Mouse (Mus musculus): ENCODE results near the gene Prr12. TPM values are rescaled to one million over a fixed set of nuclear protein-coding genes. Genes with fewer than 3 reads are reported as not detected.

Gene Prr12
- polyA plus RNA-seq, 1 experiment from 2014 or later = 8.7 TPM

- no peak overlapping the region for H3K4me3 ChIP-seq (replicated peaks; ENCODE audit: low read length)
- no peak overlapping the region; the same call in 1 of the 2 replicates for H3K9ac ChIP-seq (ENCODE audit: low read length)
- H3K9me3 ChIP-seq (replicated peaks; ENCODE audit: control insufficient read depth, low read length) = no peaks in the 10 kb centered on the region
- peaks cover 5% of the 10 kb centered on the region; the same call in 1 of the 2 replicates for H3K4me1 ChIP-seq (ENCODE audit: control insufficient read depth, insufficient read depth, low read length)
- H3K4me2 ChIP-seq (ENCODE audit: low read depth, low read length) = no peak overlapping the region
- no peak overlapping the region for H3K27ac ChIP-seq (ENCODE audit: low read length)
- ATAC-seq (ENCODE audit: insufficient read depth, low FRiP score) = no peak
- WGBS = 86% methylated on average over 6 of the region's 6 CpGs
- H3K27me3 ChIP-seq (ENCODE audit: control insufficient read depth, insufficient read depth, low read length) = no peaks in the 10 kb centered on the region
- H3K36me3 ChIP-seq (ENCODE audit: control insufficient read depth, insufficient read depth, low read length) = peaks cover 64% of the 10 kb centered on the region
These were observed 47.2 kb downstream of the Prr12 start for GRCm38 (mm10) chr7:45005321-45005992.

GRCm38 (mm10) chr7:45004546-45004945 is 48.1 kb downstream of the Prr12 start:
- peaks cover 62% of the 10 kb centered on the region for H3K36me3 ChIP-seq (ENCODE audit: control insufficient read depth, insufficient read depth, low read length)

GRCm38 (mm10) chr7:45002440-45002839 is 50.2 kb downstream of the Prr12 start:
- 72% methylated on average over 7 of the region's 7 CpGs for WGBS

More at GRCm38 (mm10) chr7:45004546-45004945, 48.1 kb downstream of the Prr12 start:
- no peak overlapping the region for H3K27ac ChIP-seq (ENCODE audit: low read length)
- WGBS = 60% methylated on average over 3 of the region's 3 CpGs
- H3K4me3 ChIP-seq (replicated peaks; ENCODE audit: low read length) = no peak overlapping the region
- H3K4me1 ChIP-seq (ENCODE audit: control insufficient read depth, insufficient read depth, low read length) = peaks cover 11% of the 10 kb centered on the region
- ATAC-seq (ENCODE audit: insufficient read depth, low FRiP score) = no peak
- no peak overlapping the region for H3K9ac ChIP-seq (ENCODE audit: low read length)
- no peaks in the 10 kb centered on the region for H3K9me3 ChIP-seq (replicated peaks; ENCODE audit: control insufficient read depth, low read length)
- H3K27me3 ChIP-seq (ENCODE audit: control insufficient read depth, insufficient read depth, low read length) = no peaks in the 10 kb centered on the region
- no peak overlapping the region for H3K4me2 ChIP-seq (ENCODE audit: low read depth, low read length)

DNA sequence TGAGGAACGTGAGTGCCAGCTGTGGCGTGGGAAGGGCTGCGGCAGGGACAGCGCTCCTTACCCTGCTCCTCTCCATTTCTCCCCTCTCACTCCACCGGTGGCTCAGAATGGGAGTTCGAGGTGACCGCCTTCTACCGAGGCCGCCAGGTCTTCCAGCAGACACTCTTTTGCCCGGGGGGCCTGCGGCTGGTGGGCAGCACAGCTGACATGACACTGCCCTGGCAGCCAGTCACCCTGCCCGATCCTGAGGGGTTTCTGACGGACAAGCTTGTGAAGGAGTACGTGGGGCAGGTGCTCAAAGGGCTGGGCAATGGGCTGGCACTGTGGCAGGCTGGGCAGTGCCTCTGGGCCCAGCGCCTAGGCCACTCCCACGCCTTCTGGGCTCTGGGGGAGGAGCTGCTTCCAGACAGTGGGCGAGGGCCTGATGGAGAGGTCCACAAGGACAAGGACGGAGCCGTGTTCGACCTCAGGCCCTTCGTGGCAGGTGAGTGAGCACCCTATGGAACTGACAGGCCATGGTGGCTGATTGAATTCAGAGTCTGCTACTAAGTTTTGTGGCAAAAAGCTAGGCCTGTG is 52.1 kb downstream of the Prr12 start:
- Histone ChIP-seq H3K9me3 (replicated peaks; ENCODE audit: control insufficient read depth, low read length) (no peaks in the 10 kb centered on the region), H3K4me1 (ENCODE audit: control insufficient read depth, insufficient read depth, low read length) (peaks cover 32% of the 10 kb centered on the region), H3K9ac (ENCODE audit: low read length) (no peak overlapping the region), H3K27ac (ENCODE audit: low read length) (no peak overlapping the region), H3K36me3 (ENCODE audit: control insufficient read depth, insufficient read depth, low read length) (peaks cover 44% of the 10 kb centered on the region), H3K4me2 (ENCODE audit: low read depth, low read length) (no peak overlapping the region), H3K27me3 (ENCODE audit: control insufficient read depth, insufficient read depth, low read length) (no peaks in the 10 kb centered on the region), H3K4me3 (replicated peaks; ENCODE audit: low read length) (no peak overlapping the region)
- whole genome bisulfite sequencing = 78% methylated on average over 21 of the region's 21 CpGs
- ATAC-seq (ENCODE audit: insufficient read depth, low FRiP score) = no peak

More at GRCm38 (mm10) chr7:45002440-45002839, 50.2 kb downstream of the Prr12 start:
- Histone ChIP-seq H3K36me3 (ENCODE audit: control insufficient read depth, insufficient read depth, low read length) (peaks cover 51% of the 10 kb centered on the region), H3K9ac (ENCODE audit: low read length) (no peak overlapping the region), H3K4me1 (ENCODE audit: control insufficient read depth, insufficient read depth, low read length) (peaks cover 22% of the 10 kb centered on the region), H3K4me2 (ENCODE audit: low read depth, low read length) (no peak overlapping the region), H3K27me3 (ENCODE audit: control insufficient read depth, insufficient read depth, low read length) (no peaks in the 10 kb centered on the region), H3K27ac (ENCODE audit: low read length) (no peak overlapping the region), H3K9me3 (replicated peaks; ENCODE audit: control insufficient read depth, low read length) (no peaks in the 10 kb centered on the region), H3K4me3 (replicated peaks; ENCODE audit: low read length) (no peak overlapping the region)
- ATAC-seq (ENCODE audit: insufficient read depth, low FRiP score) = no peak

GRCm38 (mm10) chr7:44999753-45000152 is 52.9 kb downstream of the Prr12 start:
- Histone ChIP-seq H3K9me3 (replicated peaks; ENCODE audit: control insufficient read depth, low read length) (no peaks in the 10 kb centered on the region), H3K4me2 (ENCODE audit: low read depth, low read length) (0 out of 2 replicates have a peak overlapping the region, but pooled peaks have one; percentile 94), H3K27ac (ENCODE audit: low read length) (no peak overlapping the region), H3K4me1 (ENCODE audit: control insufficient read depth, insufficient read depth, low read length) (peaks cover 32% of the 10 kb centered on the region), H3K9ac (ENCODE audit: low read length) (no peak overlapping the region), H3K36me3 (ENCODE audit: control insufficient read depth, insufficient read depth, low read length) (peaks cover 45% of the 10 kb centered on the region), H3K27me3 (ENCODE audit: control insufficient read depth, insufficient read depth, low read length) (no peaks in the 10 kb centered on the region), H3K4me3 (replicated peaks; ENCODE audit: low read length) (no peak overlapping the region)
- 72% methylated on average over 11 of the region's 11 CpGs for WGBS
- no peak for ATAC-seq (ENCODE audit: insufficient read depth, low FRiP score)

GRCm38 (mm10) chr7:44998501-44998955 is 54.2 kb downstream of the Prr12 start, which contains the start of gene Bcl2l12:
Bcl2l12 (minus strand) TSS chr7:44998712.
- Histone ChIP-seq H3K4me1 (ENCODE audit: control insufficient read depth, insufficient read depth, low read length) (peaks cover 32% of the 10 kb centered on the region), H3K27me3 (ENCODE audit: control insufficient read depth, insufficient read depth, low read length) (no peaks in the 10 kb centered on the region), H3K27ac (ENCODE audit: low read length) (peak within 1 kb of the TSS; percentile 92), H3K4me2 (ENCODE audit: low read depth, low read length) (peak within 1 kb of the TSS; percentile 94), H3K4me3 (replicated peaks; ENCODE audit: low read length) (peak within 1 kb of the TSS; percentile 82), H3K36me3 (ENCODE audit: control insufficient read depth, insufficient read depth, low read length) (peaks cover 43% of the 10 kb centered on the region), H3K9ac (ENCODE audit: low read length) (peak within 1 kb of the TSS; percentile 89), H3K9me3 (replicated peaks; ENCODE audit: control insufficient read depth, low read length) (no peaks in the 10 kb centered on the region)
- no peak for ATAC-seq (ENCODE audit: insufficient read depth, low FRiP score)
- under 1% methylated on average over 18 of the region's 18 CpGs for WGBS

DNA sequence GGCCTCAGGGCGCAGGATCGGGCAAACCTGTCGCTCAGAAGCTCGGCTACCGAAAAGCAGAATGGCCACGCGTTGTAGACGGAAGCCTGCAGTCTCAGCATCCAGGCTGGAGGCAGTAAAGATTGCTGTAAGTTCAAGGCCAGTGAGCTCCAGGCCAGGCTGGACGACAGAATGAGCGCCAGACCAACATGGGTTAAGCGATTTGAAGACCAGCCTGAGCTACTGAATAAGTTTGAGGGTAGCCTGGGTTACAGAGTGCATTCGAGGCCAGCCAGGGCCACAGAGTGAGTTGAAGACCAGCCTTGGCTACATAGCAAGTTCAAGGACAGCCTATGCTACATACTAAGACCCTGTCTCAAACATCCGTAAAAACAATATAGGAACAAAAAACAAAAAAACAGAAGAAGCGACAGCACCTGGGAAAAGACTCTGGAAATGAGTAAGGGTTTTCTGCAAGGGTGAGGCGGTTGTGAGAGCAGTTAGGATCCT is 54.7 kb downstream of the Prr12 start:
- Histone ChIP-seq H3K36me3 (ENCODE audit: control insufficient read depth, insufficient read depth, low read length) (peaks cover 38% of the 10 kb centered on the region), H3K4me3 (replicated peaks; ENCODE audit: low read length) (peak overlapping the region; percentile 82), H3K4me1 (ENCODE audit: control insufficient read depth, insufficient read depth, low read length) (peaks cover 32% of the 10 kb centered on the region)

DNA sequence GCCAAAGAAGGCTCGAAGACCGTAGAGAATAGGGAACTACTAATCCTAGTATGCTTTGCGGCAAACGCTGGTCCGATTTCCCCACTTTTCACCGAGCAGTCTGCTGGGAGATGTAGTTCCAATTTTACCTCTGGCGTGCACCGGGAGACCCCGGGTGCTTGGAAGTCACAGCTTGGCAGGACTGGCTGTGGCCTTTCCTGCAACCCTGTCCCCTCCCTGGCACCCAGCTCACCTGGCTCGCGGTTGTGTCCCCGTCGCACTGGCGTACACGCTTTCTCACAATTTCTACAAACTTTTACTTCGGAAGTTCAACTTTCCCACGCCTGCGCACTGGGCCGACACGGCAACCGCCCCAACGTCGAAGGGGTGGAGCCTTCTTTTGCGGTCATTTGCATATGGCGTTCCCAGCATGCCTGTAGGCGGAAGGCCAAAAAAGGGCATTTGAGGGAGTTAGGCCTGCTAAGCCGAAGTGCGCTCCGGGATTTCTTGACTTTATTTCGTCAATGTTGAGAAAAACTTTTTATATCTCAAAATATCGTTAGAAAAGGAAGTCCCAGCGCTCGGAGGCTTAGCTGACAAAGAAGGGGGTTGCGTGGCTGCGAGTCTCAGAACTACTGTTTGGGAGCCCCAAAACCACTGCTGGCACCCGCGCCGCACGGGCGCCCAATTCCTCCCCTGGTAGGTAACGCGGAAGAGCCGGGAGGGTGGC is 55.3 kb downstream of the Prr12 start, which contains the start of gene Irf3:
Gene Irf3 (plus strand): TSS at position 418 of the 709 bp plus-strand sequence.
- Histone ChIP-seq H3K9me3 (replicated peaks; ENCODE audit: control insufficient read depth, low read length) (no peaks in the 10 kb centered on the region), H3K4me3 (replicated peaks; ENCODE audit: low read length) (peak within 1 kb of the TSS; percentile 82), H3K27ac (ENCODE audit: low read length) (peak within 1 kb of the TSS; percentile 92), H3K4me2 (ENCODE audit: low read depth, low read length) (peak within 1 kb of the TSS; percentile 94), H3K4me1 (ENCODE audit: control insufficient read depth, insufficient read depth, low read length) (peaks cover 32% of the 10 kb centered on the region), H3K9ac (ENCODE audit: low read length) (peak within 1 kb of the TSS; percentile 89), H3K36me3 (ENCODE audit: control insufficient read depth, insufficient read depth, low read length) (peaks cover 32% of the 10 kb centered on the region), H3K27me3 (ENCODE audit: control insufficient read depth, insufficient read depth, low read length) (no peaks in the 10 kb centered on the region)
- WGBS = under 1% methylated on average over 43 of the region's 43 CpGs
- peak; percentile 93 for ATAC-seq (ENCODE audit: insufficient read depth, low FRiP score)

More for the DNA sequence above, 54.7 kb downstream of the Prr12 start:
- Histone ChIP-seq H3K9ac (ENCODE audit: low read length) (peak overlapping the region; percentile 89), H3K27ac (ENCODE audit: low read length) (peak overlapping the region; percentile 92), H3K27me3 (ENCODE audit: control insufficient read depth, insufficient read depth, low read length) (no peaks in the 10 kb centered on the region), H3K4me2 (ENCODE audit: low read depth, low read length) (peak overlapping the region; percentile 94), H3K9me3 (replicated peaks; ENCODE audit: control insufficient read depth, low read length) (no peaks in the 10 kb centered on the region)
- WGBS = 2% methylated on average over 15 of the region's 15 CpGs
- ATAC-seq (ENCODE audit: insufficient read depth, low FRiP score) = no peak
